Mouse (Mus musculus) right cerebral cortex, postnatal 36 days (tissue): ENCODE data around the gene Spatc1l.
A peak's percentile ranks its signal among the peaks of the same experiment; 100 is the strongest.

Source experiments
- DNase-seq, 2 experiments: peaks; one replicate each; pipeline ENCODE4 v3.0.0; 2022; ENCODE audit warnings: low spot score in 2 of 2, mixed read lengths in 1 of 2

Gene Spatc1l

GRCm38 (mm10) chr10:76561972-76562371 lies at the start of gene Spatc1l:
Gene Spatc1l, plus strand, starts transcription at chr10:76562272.
- DNase-seq, result no peak

GRCm38 (mm10) chr10:76512965-76513583 lies 49.0 kb upstream of the Spatc1l start:
- DNase-seq, result no peak

- DNase-seq, result peak in 1 of 2 experiments; percentile 16
Observed at GRCm38 (mm10) chr10:76530922-76531321, 31.1 kb upstream of the Spatc1l start.

GRCm38 (mm10) chr10:76531375-76531774 lies 30.7 kb upstream of the Spatc1l start, which contains the start of gene Lss:
Gene Lss, plus strand, starts transcription at chr10:76531588.
- DNase-seq, result peak; percentile 94 to 97

GRCm38 (mm10) chr10:76531828-76532227 lies 30.2 kb upstream of the Spatc1l start:
- DNase-seq, result no peak

- DNase-seq, result no peak
Observed at GRCm38 (mm10) chr10:76535526-76535925, 26.5 kb upstream of the Spatc1l start.

GRCm38 (mm10) chr10:76537619-76538018 lies 24.5 kb upstream of the Spatc1l start:
- DNase-seq, result no peak

GRCm38 (mm10) chr10:76541336-76542085 lies 20.6 kb upstream of the Spatc1l start:
- no peak for DNase-seq

- no peak for DNase-seq
Observed at GRCm38 (mm10) chr10:76542636-76543375, 19.3 kb upstream of the Spatc1l start.

- DNase-seq, result no peak
Observed at GRCm38 (mm10) chr10:76546566-76546965, 15.5 kb upstream of the Spatc1l start.

- no peak for DNase-seq
Observed at GRCm38 (mm10) chr10:76548218-76548617, 13.9 kb upstream of the Spatc1l start.

- no peak for DNase-seq
Observed at GRCm38 (mm10) chr10:76550458-76550857, 11.6 kb upstream of the Spatc1l start.

- DNase-seq, result no peak
Observed at GRCm38 (mm10) chr10:76551556-76551955, 10.5 kb upstream of the Spatc1l start.

- DNase-seq, result no peak
Observed at GRCm38 (mm10) chr10:76554061-76554460, 8.0 kb upstream of the Spatc1l start.

- DNase-seq, result no peak
Observed at GRCm38 (mm10) chr10:76569996-76570685, 8.1 kb downstream of the Spatc1l start.

- DNase-seq, result no peak
Observed at GRCm38 (mm10) chr10:76571070-76571469, 9.0 kb downstream of the Spatc1l start.

GRCm38 (mm10) chr10:76572151-76572550 lies 10.1 kb downstream of the Spatc1l start:
- DNase-seq, result no peak

- no peak for DNase-seq
Observed at GRCm38 (mm10) chr10:76575374-76575773, 13.3 kb downstream of the Spatc1l start, which contains the start of gene Ftcd. Gene Ftcd, plus strand, starts transcription at chr10:76575648.

- no peak for DNase-seq
Observed at GRCm38 (mm10) chr10:76576920-76577319, 14.8 kb downstream of the Spatc1l start.

- DNase-seq, result no peak
Observed at GRCm38 (mm10) chr10:76584138-76584537, 22.1 kb downstream of the Spatc1l start.

GRCm38 (mm10) chr10:76586190-76586589 lies 24.1 kb downstream of the Spatc1l start:
- no peak for DNase-seq

GRCm38 (mm10) chr10:76590197-76590596 lies 28.1 kb downstream of the Spatc1l start:
- DNase-seq, result no peak
